Mouse (Mus musculus): ENCODE results near the gene Rrp8. TPM values are rescaled to one million over a fixed set of nuclear protein-coding genes. Genes with fewer than 3 reads are reported as not detected.

The Rrp8 gene
- 2.7 and 2.9 TPM in 2 replicates for polyA plus RNA-seq (2012; rRNA removed)

DNA sequence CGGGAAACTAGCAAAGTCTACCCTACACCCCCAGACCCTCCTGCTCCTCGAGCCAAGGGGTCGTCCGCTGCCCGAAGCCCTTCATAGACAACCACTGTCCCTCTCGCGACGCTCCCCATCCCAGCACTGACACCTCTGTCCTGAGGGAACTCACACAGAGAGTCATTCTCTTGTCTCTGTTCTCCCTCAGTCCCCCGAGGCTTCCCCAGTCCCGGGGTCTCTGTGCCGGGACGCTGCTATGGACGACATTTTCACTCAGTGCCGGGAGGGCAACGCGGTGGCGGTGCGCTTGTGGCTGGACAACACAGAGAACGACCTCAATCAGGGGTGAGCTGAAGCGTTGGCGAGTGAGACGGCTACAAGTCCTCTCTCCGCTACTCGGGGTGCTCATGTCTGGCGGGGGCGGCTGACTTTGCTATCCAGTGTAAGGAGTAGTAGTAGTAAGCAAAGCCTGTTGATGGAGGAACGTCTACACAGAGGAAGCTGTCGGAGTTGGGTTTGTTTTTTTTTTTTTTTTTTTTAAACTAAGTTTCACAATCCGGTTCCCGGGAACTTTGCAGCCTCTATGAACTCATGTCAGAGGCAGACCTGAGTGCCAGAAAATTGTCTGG, at the start of gene Rrp8:
TSS of gene Rrp8 (minus strand) at position 475 of the 611 bp plus-strand sequence.

DNA sequence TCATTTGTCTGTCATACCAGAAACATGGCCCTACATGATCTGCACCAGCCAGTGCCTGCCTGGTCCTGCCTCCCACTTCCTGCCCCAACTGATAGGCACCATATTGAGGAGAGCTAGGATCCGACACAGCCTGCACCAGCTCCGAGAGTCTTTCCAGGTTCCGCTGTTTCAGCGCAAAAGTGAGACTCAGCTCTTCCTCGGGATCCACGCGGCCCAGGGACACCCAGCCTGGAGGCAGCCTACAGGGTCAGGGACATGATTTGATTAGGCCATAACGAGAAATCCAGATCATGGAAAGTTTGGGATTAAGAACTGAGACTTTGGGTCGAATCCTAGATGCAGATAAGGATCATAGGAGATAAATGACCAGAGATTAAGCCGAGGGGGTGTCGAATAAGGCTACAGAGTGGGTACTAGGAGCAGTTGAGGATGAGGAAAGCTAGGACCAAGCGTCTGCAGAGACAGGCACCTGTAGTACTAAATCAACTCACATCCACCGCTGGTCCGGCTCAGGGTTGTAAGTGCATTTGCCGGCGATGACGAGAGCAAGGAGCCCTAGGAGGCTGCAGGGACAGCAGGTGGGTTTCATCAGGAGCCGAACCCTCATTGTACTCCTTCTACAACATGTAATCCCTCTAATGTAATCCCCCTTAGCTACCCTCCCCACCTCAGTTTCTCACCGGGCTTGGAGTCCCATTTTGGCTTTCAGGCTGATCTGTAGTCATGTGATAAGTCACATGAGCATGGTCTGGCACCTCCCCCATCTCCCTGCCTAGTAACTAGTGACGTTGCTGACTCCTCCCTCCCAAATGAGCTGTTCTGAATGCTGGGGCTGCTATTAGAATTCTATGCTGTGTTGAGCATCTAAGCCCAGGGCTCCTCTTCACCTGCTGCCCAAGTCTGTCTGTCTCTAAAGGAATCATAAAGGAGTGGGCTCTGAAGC, 14.6 kb upstream of the Rrp8 start, which contains the start of gene Tpp1:
TSS of gene Tpp1 (minus strand) at position 745 of the 943 bp plus-strand sequence.

DNA sequence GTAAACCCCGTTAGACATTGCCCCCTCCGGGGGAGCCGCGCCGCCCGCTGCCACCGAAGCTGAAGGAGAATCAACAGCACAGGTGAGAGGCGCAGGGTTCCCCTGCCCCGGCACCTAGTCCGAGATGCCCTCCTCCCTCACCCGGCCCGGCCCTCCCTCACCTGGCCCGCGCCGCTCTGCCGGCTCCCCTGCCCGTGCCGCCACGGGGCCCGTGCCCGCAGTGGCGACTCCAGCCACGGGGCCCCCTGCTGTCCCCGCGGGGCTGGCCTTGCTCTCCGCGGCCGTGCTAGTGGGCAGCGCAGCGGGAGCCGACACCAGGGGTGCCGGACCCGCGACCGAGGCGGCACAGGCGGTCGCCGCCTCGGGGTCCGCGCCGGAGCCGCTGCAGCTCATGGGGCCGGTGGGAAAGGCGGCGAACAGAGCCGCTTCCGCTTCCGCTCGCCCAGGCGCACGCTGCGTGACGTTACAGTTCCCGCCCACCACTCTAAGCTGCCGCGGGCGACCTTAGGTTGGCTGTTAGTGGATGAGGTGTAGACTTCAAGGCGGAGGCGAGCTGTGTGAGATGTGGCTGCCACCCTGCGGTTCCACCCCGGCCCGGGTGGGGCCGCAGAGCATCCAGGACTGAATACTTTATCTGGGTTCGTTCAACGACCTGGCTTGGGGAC, 6.9 kb upstream of the Rrp8 start, which contains the start of gene Taf10:
TSS of gene Taf10 (minus strand) at position 436 of the 665 bp plus-strand sequence.

DNA sequence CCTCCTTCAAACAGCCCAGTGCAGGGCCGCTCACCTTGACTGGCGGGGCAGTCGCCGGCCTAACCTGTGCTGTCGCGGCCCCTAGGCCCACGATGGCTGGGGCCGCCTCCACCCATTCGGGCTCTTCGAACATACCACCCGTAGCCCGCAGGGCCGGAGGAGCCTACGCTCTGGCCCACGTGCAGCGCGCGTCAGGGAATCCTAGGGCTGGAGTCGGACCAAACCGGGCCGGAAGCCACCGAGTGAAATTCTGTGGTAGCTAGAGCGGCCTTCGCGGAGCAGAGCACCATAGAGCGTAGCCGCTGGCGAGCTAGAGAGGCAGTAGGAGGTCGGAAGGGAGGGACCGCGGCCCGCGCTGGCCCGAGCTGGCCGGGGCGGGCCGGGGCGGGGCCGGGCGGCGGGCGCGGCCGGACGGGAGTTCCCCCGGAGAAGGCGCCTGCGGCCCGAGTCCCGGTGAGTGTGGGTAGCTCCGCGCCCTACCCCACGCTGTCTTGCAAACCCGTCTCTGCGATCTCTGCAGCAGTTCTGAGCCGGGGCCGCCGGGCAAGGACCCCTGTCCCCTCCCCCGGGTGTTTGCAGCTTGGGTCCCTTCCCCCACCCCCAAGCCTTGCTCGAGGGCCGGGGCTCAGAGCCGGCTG, 802 bp downstream of the Rrp8 start, which contains the start of gene Ilk:
TSS of gene Ilk (plus strand) at position 329 of the 638 bp plus-strand sequence.

Other genes with a start within 250 kb of the Rrp8 start
- 45.5 and 63.9 TPM in 2 replicates for gene Smpd1, start 183.0 kb downstream of the Rrp8 start, polyA plus RNA-seq (2012; rRNA removed)
- 35.3 and 39.9 TPM in 2 replicates for gene Apbb1, start 155.7 kb downstream of the Rrp8 start, polyA plus RNA-seq (2012; rRNA removed)
- 0.58 and 1.5 TPM in 2 replicates for gene Hpx, start 137.2 kb downstream of the Rrp8 start, polyA plus RNA-seq (2012; rRNA removed)
- 17.6 and 30.9 TPM in 2 replicates for gene Trim3, start 103.8 kb downstream of the Rrp8 start, polyA plus RNA-seq (2012; rRNA removed)
- 64.7 and 105 TPM in 2 replicates for gene Timm10b, start 97.3 kb downstream of the Rrp8 start, polyA plus RNA-seq (2012; rRNA removed)
- gene Arfip2, start 97.0 kb downstream of the Rrp8 start, polyA plus RNA-seq (2012; rRNA removed) = 39.1 and 41.6 TPM in 2 replicates
- gene Gm45799, start 96.8 kb downstream of the Rrp8 start, polyA plus RNA-seq (2012; rRNA removed) = 277 and 457 TPM in 2 replicates
- gene Dnhd1, start 86.6 kb downstream of the Rrp8 start, polyA plus RNA-seq (2012; rRNA removed) = 0.15 and 0.43 TPM in 2 replicates
- gene Ilk, start 793 bp downstream of the Rrp8 start, polyA plus RNA-seq (2012; rRNA removed) = 58.7 and 59.1 TPM in 2 replicates
- gene Taf10, start 7.0 kb upstream of the Rrp8 start, polyA plus RNA-seq (2012; rRNA removed) = 248 and 466 TPM in 2 replicates
- 51.2 and 91.5 TPM in 2 replicates for gene Tpp1, start 14.8 kb upstream of the Rrp8 start, polyA plus RNA-seq (2012; rRNA removed)
- gene Dchs1, start 50.3 kb upstream of the Rrp8 start, polyA plus RNA-seq (2012; rRNA removed) = 3.3 and 3.4 TPM in 2 replicates
- gene Mrpl17, start 73.7 kb upstream of the Rrp8 start, polyA plus RNA-seq (2012; rRNA removed) = 111 and 124 TPM in 2 replicates
- 0.04 and 0.06 TPM in 2 replicates for gene Gm4070, start 216.6 kb upstream of the Rrp8 start, polyA plus RNA-seq (2012; rRNA removed)